Mouse (Mus musculus): Measurements from ENCODE around the gene Lyzl6.
A peak's percentile ranks its signal among the peaks of the same experiment; 100 is the strongest.

Lyzl6 gene

GRCm38 (mm10) chr11:103638790-103639189 lies at the start of gene Lyzl6:
Gene Lyzl6, minus strand, starts transcription at chr11:103638890.
- DNase-seq (ENCODE audit: low read depth, low spot score) = no peak

- no peak for DNase-seq (ENCODE audit: low read depth, low spot score)
Observed at GRCm38 (mm10) chr11:103686706-103687105, 48.0 kb upstream of the Lyzl6 start.

- no peak for DNase-seq (ENCODE audit: low read depth, low spot score)
Observed at GRCm38 (mm10) chr11:103685261-103685736, 46.6 kb upstream of the Lyzl6 start.

- no peak for DNase-seq (ENCODE audit: low read depth, low spot score)
Observed at GRCm38 (mm10) chr11:103683667-103684334, 45.1 kb upstream of the Lyzl6 start.

DNA sequence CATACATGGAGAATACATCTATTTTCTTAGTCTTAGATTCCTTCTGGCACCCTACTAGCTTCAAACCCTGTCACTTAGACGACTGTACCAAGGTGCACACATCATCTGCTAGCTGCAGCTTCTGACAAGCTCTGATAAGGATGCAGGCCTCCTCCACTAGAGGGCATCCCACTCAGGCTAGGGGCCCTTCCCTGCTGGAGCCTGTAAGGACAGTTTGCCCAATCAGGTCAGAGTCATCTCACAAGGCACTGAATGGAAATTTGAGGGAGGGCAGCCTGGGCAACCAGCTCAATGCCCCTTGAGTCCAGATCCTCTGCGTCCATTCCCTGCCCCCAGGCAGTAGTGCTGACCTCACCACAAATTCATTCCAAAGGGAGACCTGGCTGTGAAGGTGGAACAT lies 38.4 kb upstream of the Lyzl6 start:
- DNase-seq (ENCODE audit: low read depth, low spot score) = peak; percentile 49

DNA sequence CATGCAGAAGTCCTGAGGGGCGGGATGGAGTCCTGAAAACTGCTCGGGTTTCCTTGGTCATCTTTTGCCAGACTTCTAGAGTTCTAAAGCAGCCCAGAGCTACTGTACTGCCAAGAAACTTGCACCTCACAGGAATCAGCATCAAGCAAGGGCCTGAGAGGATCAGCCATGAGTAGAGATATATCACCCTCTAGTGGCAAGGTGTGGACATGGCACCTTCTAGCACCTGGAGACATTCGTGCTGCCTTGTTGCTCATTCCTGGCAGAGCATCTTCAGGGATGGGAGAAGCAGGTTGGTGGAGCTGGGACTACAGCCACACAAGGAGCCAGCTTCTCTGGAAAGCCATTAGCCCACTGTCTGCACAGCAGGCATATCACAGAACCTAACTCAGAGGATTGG lies 36.9 kb upstream of the Lyzl6 start:
- DNase-seq (ENCODE audit: low read depth, low spot score) = peak; percentile 63

- no peak for DNase-seq (ENCODE audit: low read depth, low spot score)
Observed at GRCm38 (mm10) chr11:103666907-103667426, 28.3 kb upstream of the Lyzl6 start.

DNA sequence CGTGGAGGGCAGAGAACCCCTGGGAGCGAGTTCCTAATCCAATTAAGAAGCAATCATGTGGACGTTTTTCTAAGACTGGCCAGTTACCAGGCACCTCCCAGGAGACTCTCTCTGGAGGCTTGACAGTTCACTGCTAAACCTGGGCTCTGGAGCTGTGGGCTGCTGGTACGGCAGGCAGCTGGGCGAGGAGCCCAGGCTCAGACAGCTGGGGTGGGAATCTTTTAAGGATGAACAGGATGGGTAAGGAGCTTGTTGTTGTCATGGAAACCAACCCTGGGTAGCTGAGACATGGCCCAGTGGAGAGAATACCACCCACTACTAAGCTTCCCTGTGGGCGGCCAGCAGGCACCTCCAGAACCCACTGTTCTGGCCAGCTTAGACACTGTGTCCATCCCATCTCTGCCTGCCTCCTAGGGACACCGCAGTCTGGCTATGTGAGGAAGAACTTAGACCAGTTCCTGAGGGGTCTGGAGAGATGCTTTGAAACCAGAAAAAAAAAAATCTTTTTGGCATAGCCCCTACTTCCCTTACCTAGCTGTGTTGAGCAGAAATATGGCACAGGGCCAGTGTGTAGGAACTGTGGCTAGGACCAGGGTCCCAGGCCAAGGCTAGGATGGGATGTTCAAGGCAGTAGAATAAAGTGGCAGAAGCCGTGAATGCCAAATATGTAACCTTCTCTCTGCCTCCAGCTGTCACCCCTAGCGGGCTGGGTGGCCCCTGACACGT lies 27.7 kb upstream of the Lyzl6 start:
- no peak for DNase-seq (ENCODE audit: low read depth, low spot score)

GRCm38 (mm10) chr11:103665695-103666094 lies 27.0 kb upstream of the Lyzl6 start:
- DNase-seq (ENCODE audit: low read depth, low spot score) = no peak

DNA sequence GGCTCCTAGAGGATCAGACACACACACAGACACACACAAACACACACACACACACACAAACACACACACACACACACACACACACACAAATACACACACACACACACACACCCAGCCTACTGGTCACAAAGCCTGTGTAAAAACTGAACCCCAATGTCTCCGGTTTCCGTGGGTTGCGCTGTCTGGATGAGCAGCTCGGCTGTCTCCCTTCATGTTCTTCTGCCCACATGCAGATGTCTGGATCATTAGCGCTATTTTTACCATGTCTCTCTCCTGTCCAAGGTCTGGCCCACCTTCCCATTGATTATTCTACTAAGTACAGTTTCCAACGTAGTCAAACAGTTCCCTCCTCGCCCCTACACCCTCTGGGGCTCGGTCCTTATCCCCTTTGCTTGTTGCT lies 24.4 kb upstream of the Lyzl6 start:
- DNase-seq (ENCODE audit: low read depth, low spot score) = no peak

DNA sequence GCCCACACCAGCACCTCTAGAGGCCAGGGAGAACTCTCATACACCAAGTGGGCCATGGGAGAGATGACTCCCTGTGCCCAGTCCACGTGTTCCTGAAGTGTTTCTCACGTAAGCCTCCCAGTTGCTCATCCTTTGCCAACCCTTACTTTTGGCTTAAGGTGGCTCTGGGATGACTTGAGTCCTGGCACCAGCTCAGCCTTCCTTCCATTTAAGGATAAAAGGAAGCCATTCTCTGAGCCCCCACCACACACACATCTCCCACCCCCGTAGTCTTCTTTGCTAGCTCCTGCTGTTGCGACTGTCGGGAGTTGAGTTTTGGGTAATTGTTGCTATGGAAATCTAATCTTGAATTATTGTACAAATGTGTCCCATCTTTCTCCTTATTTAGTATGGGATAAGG lies 23.9 kb upstream of the Lyzl6 start:
- no peak for DNase-seq (ENCODE audit: low read depth, low spot score)

- DNase-seq (ENCODE audit: low read depth, low spot score) = peak; percentile 7
Observed at GRCm38 (mm10) chr11:103661863-103662262, 23.2 kb upstream of the Lyzl6 start.

- DNase-seq (ENCODE audit: low read depth, low spot score) = no peak
Observed at GRCm38 (mm10) chr11:103658189-103658588, 19.5 kb upstream of the Lyzl6 start.

DNA sequence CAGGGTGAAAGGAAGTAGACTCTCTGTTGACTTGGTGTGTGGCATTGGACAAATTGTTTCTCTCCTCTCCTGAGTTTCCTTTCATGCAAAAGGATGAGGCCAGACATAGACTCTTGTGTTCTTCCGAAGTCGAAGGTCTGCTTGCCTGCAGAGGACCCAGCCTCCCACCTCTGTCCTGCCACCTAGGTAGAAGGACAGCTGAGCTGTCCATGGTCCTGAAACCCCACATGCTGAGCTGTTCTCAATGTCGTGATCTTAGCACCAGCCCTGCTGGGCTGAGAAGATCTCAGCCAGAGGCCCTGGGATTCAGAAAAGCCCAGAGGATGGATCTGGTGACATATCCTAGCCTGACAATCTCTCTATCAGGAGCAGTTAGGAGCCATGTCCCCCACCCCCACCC lies 17.8 kb upstream of the Lyzl6 start:
- no peak for DNase-seq (ENCODE audit: low read depth, low spot score)

DNA sequence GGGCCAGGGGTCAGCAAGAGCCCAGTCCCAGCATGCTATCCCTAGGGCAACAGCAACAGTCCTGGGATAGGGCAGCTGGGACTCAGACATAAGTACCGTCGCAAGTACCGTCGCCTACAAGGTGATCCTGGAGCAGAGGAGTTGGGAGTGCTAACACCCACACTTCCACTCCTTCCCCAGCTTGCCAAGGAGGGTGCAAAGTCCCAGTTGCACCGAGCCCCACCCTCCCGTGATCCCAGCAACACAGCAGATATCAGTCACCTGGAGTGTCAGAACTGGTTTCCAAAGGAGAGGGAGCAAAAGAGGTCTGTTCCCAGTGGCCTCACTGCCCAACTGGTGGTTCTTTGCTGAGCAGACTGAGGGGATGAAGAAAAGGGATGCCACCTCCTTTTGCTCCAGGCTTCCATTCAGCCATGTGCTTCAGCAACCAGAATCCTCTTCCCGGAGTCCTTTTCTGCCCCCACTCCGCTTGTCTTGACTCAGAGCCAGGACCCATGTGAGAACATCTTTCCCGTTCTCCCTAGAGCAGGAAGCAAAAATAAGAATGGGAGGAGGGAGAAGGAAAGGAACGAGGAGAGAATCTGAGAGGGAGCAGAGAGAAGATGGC lies 14.8 kb upstream of the Lyzl6 start:
- no peak for DNase-seq (ENCODE audit: low read depth, low spot score)

- no peak for DNase-seq (ENCODE audit: low read depth, low spot score)
Observed at GRCm38 (mm10) chr11:103651426-103651825, 12.7 kb upstream of the Lyzl6 start.

- no peak for DNase-seq (ENCODE audit: low read depth, low spot score)
Observed at GRCm38 (mm10) chr11:103649983-103650493, 11.3 kb upstream of the Lyzl6 start.

DNA sequence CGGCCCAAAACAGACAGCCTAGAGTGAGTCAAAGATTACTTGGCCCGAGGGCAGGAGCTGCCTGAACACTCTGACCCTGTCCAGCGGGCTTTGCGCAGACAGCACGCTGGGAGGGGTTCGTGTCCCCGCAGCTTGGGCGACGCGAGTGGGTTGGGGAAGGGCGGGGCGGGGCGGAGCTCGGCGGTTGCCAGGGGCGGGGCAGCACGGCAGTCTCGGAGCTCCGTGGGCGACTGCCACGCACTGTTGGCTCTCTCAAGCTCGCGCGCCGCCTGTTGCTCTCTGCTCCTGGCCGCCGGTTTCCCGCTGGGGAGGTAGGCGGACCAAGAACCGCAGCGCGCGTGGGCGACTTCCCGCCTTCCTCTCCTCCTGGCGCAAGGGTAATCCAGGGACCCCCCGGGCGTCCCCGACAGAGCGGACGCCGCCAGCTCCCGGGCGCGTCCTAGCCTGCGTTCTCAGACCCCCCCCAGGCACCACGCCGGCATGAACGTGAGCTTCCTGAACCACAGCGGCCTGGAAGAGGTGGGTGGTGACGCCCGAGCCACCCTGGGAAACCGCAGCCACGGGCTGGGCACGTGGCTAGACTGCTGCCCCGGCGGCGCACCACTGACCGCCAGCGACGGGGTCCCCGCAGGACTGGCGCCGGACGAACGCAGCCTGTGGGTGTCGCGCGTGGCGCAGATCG lies 10.8 kb upstream of the Lyzl6 start, which contains the start of gene Rprml:
Rprml (plus strand) TSS at position 270 of the 682 bp plus-strand sequence.
- no peak for DNase-seq (ENCODE audit: low read depth, low spot score)

GRCm38 (mm10) chr11:103648656-103649055 lies 10.0 kb upstream of the Lyzl6 start:
- DNase-seq (ENCODE audit: low read depth, low spot score) = no peak

DNA sequence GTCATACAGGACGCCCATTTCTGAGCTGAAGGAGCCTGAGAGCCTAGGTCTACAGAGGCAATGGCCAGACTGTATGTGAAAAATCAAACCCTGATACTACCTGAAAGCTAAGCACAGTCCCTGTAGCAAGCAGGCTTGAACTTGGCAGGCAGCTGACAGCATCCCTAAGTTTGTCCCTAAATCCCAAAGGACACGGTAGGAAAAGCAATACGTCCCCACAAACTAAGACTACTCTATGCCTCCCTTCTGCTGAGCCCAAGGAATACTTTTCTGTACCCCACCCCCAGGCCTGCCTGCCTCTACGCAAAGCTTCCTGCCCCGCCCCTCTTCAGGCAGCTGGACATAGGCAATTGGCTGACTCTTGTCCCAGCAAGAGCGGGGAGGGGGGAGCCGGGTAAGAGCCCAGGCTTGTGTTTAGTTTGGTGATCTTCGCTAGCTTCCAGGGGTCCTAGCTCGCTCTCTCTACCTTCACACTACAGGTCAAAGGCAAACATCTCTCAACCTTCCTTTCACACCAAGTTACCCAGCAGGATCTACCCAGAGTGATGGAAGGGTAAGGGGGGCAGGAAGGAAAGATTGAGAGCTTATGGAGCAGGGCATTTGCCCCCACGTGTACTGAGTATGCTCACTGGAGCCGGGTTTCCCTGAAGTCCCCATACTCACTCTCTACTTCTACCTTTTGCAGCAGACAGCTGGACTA lies 9.4 kb upstream of the Lyzl6 start:
- DNase-seq (ENCODE audit: low read depth, low spot score) = no peak

DNA sequence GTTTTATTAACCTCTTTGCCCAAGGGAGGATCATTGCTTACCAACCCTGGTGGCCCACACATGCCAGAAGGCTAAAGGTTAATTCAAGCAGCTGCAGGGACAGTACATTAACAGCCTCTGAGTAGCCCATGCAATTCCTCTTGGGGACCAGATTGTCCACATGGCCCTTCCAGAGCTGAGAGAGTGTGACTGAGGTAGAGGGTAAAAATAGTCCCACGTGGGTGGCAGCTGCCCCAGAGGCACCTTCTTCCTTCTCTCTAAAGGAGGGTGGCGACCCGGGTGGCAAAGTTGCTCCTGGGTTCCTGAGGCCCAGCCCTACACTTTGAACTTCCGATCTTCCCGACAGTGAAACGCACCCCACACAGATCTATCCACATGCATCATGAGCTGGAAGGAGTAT lies 7.6 kb upstream of the Lyzl6 start:
- DNase-seq (ENCODE audit: low read depth, low spot score) = no peak
